Mouse (Mus musculus) embryo, embryonic 11.5 days (tissue): ENCODE results near the gene Fmnl2.
A peak's percentile ranks its signal among the peaks of the same experiment; 100 is the strongest.

Experiments
- DNase-seq: peaks from one replicate; pipeline ENCODE4 v3.0.0-alpha.2; 2012; ENCODE audit warnings: low read depth, low spot score

Gene Fmnl2

DNA sequence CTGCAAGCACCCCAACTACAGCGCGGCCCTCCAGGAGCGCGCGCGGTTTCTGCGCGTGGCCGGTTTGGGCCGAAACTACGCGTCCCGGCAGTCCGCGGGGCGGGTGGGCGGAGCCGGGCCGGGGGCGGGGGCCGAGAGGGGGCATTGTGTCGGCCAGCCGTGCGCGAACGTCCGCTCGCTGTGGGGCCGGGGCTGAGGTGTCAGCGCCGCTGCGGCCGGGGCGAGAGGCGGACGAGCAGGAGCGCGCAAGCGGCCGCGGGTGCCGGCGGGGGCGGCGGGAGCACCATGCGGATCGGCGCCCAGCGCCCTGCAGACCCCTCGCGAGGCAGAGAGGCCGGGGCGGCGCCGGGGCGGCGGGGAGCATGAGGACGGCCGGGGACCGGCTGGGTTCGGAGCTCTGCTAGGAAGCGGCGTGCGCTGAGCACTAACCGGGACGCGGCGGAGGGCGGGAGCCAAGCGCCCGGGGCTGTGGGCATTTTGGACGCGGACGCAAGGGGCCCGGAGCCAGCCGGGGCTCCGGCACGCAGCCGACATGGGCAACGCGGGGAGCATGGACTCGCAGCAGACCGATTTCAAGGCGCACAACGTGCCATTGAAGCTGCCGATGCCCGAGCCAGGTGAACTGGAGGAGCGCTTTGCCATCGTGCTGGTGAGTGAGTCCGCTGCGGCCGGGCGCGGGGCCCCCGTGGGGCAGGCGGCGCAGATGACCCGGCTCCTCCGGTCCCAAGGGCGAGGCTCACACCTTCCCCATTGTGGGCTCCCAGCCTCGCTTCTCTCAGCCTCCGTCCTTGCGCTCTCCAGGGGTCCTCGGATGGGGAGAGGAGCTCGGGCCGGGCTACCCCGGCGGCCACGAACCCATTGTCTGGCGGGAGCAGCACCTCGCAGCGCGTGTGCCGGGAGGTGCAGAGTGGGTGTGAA is at the start of gene Fmnl2:
Fmnl2 (plus strand) TSS at position 250 of the 918 bp plus-strand sequence.
- DNase-seq: peak; percentile 63

DNA sequence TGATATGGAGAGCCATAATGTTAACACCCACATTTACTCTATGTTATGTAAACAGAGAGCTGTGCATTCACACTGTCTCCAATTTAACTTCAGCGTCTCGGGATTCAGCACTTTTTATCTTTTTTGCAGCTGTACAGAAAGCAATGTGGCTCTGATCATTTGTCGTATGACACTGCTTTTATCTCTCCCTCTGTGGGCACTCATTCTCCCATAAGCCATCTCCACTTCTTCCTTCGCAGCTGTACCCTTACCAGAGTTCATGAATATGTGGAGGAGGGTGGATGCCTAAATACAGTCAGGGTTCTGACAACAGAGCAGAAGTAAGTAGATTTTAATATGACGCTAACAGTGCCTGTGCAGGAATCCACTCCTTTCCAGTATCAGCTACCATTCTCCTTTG is 47.7 kb upstream of the Fmnl2 start:
- no peak for DNase-seq

GRCm38 (mm10) chr2:52811691-52812090 is 46.0 kb upstream of the Fmnl2 start:
- DNase-seq: peak; percentile 7

- DNase-seq: no peak
These were observed 40.3 kb upstream of the Fmnl2 start for GRCm38 (mm10) chr2:52817341-52817740.

DNA sequence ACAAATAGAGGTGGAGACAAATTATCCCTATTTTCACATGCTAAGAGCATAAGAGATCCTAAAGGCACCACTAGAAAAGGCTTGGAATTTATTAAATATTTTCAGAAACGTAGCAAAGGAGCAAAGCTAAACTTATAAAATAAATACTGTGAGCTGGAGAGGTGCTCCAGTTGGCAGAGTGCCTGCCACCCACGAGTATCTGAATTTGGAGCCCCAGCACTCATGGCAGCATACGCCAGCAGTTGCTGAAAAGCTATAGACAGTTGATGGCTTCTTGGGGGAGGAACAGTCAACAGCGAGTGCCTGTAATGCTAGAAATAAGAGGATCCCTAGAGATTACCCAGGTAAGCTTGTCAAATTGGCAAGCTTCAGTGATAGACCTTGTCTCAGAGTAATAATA is 38.7 kb upstream of the Fmnl2 start:
- no peak for DNase-seq

DNA sequence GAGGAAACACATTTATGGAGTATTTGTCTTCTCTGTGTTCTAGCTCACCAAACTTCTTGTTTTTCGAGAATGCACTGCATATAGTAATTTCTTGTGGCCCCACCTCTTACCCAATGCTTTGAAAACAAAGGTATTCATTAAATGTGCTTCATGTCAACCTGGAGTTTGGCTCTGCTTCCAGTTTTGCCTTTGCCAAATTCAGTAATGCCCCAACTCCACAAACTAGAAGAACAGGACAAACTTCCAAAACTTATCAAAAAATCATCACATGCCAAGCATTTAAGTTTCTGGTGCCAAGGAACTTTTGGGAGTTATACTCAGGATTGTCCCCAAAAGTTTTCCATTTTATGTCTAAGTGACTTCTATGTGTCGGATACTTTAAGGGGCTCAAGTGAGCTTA is 35.4 kb upstream of the Fmnl2 start:
- no peak for DNase-seq

- DNase-seq: no peak
These were observed 29.6 kb upstream of the Fmnl2 start for GRCm38 (mm10) chr2:52828077-52828476.

DNA sequence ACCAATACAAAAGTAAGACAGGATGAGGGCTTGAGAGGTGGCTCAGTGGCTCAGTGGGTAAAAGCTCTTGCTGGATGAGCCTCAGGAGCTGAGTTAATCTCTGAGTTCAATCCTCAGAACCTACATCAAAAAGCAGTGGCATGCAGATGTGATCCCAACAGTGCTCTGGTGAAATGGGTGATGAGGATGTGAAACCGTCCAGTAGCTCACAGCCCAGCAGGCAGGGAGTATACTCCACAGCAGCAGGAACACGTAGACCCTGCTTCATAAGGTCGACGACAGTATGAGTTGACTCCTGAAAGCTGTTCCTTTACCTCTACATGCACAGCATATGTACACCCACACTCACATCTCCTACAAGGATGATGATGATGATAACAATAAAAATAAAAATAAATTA is 27.1 kb upstream of the Fmnl2 start:
- no peak for DNase-seq

DNA sequence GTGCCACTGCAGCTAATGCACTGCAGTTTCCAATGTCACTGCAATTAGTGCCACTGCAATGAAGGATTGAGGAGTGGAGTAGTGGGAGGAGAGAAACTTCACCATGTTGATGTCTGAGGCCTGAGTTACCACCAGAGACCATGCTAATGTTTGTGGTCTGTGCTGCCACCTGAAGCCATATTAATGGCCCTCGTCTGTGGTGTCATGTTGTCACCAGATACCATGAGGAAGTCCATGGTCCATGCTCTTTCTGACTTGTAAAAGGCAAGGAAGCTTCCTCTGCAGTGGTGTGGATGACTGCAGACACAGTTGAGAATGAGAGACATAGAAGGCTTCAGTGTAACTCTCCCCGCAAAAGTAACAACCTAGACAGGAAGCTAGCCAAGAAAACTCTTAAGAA is 26.1 kb upstream of the Fmnl2 start:
- DNase-seq: no peak

GRCm38 (mm10) chr2:52835726-52836125 is 21.9 kb upstream of the Fmnl2 start:
- no peak for DNase-seq

GRCm38 (mm10) chr2:52839074-52839473 is 18.6 kb upstream of the Fmnl2 start:
- no peak for DNase-seq

DNA sequence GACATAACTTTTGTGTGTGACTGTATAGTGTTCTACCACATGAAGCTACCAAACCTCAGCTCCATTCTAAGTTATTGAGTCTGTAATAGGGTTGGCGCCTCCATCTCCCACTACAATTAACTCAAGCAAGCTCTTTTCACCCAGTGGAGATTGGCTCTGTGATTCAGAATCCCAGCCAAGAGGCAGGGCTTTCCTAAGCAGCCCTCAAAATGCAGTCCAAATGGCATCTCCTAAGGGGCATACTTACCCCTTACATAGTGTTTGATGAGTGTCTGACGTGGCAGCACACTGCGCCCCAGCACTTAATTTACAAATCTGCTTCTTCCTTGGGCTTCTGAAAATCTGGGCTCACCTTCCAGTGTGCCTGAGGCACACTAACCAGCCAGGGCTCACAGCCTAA is 17.8 kb upstream of the Fmnl2 start:
- no peak for DNase-seq

GRCm38 (mm10) chr2:52843861-52844260 is 13.8 kb upstream of the Fmnl2 start:
- no peak for DNase-seq

GRCm38 (mm10) chr2:52844936-52845752 is 12.5 kb upstream of the Fmnl2 start:
- no peak for DNase-seq

DNA sequence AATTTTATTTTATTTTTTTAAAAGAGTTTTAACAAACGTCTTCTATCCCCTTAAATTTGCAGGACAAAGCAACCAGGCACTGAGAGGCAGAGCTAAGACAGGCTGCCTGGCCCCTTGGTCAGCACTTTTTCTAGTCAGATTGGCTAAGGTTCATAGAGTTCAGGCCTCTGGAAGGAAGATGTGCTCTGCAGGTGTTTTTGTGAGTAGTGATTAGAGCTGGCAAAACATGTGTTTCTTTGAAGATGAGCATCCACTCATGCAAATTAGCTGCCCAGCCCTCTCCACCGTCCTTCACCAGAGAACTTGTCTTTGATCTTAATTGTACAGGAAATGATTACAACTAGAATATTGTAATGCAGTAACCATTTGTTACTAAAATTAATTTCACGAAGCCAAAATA is 11.2 kb upstream of the Fmnl2 start:
- DNase-seq: no peak

DNA sequence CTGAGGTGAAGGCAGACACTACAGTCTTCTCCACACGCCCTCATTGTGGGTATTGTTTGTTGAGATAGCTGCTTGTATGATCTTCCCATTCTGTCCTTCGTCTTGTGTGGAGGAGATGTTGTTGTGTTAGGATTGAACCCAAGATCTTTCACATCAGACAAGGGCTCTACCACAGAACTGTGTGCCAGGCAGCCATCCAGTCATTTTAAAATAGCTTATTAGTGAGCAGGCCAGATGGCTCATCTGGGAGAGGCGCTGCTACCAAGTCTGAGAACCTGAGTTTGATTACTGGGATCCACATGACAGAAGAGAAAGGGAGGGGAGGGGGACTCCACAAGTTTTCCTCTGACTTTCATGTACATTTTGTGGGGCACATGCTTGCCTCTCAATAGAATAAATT is 8.6 kb upstream of the Fmnl2 start:
- DNase-seq: no peak

GRCm38 (mm10) chr2:52858529-52859465 is 1.1 kb downstream of the Fmnl2 start:
- DNase-seq: peak; percentile 23

DNA sequence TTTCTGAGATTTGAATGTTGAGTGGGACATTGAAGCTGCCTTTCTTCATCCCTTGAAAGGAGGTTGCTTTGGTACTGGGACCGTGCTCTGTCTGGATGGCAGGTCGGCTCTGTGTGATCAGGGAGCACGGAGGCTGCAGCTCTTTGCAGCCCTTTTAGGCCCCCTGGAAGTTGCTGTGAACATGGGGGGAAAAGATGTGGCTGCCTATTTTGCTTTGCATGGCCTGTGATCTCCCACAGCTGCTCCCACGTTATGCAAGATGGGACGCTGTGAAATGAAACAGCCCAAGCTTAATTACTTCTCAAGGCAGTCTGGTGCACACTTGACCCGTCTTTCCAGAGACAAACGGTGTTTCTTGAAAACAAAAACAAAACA is 1.8 kb downstream of the Fmnl2 start:
- DNase-seq: no peak

DNA sequence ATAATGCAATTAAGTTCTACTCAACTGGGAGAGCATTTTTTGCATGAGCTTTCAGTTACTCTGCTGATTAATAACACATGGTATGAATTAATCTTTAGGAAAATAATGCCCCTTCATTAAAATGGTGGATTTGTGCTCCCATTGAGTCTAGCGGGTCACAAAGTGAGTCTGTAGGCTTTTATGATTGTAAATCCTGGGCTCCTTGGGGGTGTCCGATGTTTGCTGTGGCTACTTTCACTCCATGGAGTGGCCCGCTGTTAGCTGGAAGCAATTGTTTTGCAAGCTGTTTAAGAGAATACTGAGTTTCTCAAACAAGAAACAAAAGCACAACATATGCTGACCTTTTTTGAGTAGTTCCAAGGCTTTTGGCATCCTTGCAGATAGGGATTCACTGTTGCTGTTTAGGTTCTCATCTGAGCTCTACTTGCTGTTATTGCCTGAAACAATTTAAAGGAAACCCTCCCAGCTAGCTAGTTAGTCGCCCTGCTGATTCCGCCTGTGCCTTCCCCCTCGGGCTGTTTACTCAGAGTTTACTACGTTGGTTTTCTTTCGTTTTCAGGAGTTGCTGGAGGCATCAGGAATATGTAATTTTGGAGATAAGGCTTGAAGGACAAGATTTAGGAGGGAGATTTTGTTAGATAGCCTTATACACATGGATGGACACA is 2.6 kb downstream of the Fmnl2 start:
- DNase-seq: no peak

DNA sequence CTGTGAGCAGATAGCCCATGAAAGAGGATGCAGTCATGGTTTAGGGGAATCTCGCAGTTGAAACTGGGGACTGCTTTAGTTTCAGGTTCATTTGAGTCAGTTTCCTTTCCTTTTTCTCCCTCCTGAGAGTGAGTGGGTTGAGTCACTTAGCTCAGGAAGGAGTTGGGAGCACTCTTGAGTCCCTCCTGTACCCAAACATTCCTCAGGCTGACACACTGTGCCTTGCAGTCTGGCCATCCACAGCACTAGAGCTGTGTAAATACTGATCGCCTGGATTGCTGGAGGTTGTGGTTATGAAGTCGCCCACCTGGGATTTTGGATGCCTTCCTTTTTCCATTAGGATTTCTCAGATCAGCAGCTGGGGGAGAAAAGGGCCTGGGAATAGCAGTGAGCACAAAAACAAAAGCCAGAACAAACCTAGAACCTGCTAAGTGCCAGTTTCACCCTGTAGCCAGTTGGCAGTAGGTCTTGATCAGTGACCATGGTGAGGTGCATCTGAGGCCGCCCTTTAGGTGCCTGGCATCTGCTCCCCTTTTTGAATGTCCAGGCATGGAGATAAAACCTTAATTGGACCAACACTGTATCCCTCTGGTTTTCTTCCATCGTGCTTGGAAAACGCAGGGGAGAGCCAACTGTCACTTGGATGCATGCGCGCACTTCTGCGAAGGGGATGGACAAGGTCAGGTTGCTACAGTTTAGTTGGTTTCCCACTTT is 4.5 kb downstream of the Fmnl2 start:
- DNase-seq: no peak

- no peak for DNase-seq
These were observed 5.1 kb downstream of the Fmnl2 start for GRCm38 (mm10) chr2:52862760-52863124.
